Mouse (Mus musculus): ENCODE results near the gene Efcc1.

Gene Efcc1

GRCm38 (mm10) chr6:87779174-87780165, 48.8 kb downstream of the Efcc1 start:
- DNase-seq (ENCODE audit: low spot score) = peak; percentile 45

GRCm38 (mm10) chr6:87780546-87781301, 50.1 kb downstream of the Efcc1 start:
- no peak for DNase-seq (ENCODE audit: low spot score)

- no peak for DNase-seq (ENCODE audit: low spot score)
Observed at GRCm38 (mm10) chr6:87784033-87784432, 53.4 kb downstream of the Efcc1 start.

- peak; percentile 51 for DNase-seq (ENCODE audit: low spot score)
Observed at GRCm38 (mm10) chr6:87786621-87787020, 56.0 kb downstream of the Efcc1 start.

- peak; percentile 42 for DNase-seq (ENCODE audit: low spot score)
Observed at GRCm38 (mm10) chr6:87787108-87787890, 56.6 kb downstream of the Efcc1 start.

- DNase-seq (ENCODE audit: low spot score) = peak; percentile 30
Observed at GRCm38 (mm10) chr6:87788266-87788895, 57.7 kb downstream of the Efcc1 start.

DNA sequence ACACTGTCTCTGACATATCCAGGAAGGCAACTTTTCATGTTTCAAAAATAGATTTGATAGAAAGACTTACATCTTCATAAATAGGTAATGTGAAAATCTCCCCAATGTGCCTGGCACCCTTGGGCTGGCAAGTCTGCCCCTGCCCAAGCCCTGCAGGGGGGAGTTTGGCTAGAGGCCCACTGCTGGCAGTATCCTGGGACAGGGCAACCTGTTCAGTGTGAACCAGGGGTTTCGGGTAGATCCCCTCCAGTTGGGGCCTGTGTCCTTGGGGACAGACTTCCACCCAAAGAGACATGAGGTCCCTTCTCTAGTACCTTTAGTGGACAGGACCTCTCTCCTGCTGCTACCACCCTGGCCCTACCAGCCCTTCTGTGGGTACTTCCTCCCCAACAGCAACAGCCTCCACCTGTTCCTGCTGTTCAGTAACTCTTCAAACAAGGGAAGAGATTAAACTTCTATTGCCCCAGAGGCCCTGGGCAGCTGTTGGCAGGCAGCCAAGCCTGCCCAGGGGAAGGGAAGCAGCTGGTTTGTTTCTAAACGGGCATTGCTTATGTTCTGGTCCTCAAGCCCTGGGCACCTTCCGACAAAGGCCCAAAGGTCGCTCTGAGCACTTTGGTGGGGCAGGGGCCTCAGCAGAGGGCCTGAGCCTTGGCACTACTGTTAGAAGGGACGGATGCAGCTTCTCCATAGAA, 58.4 kb downstream of the Efcc1 start:
- DNase-seq (ENCODE audit: low spot score) = peak; percentile 53

DNA sequence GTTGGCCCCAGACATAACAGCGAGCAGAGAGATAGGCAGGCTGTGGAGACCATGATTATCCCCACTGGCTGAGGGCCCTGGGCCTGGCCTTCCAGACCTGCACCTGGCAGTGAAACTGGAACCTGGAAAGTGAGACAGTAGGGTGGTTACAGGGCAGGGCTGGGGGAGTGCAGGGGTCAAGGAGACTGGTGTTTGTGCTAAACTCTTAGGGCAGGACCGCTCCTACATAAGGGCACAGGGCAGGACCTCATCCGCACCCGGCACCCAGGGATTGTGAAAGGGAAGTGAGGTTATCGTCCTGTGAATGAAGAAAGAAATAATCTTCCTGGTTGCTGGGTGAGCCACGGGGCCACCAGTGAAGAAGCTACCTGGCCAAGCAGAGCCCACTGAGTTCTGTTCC, 59.1 kb downstream of the Efcc1 start:
- DNase-seq (ENCODE audit: low spot score) = peak; percentile 36

DNA sequence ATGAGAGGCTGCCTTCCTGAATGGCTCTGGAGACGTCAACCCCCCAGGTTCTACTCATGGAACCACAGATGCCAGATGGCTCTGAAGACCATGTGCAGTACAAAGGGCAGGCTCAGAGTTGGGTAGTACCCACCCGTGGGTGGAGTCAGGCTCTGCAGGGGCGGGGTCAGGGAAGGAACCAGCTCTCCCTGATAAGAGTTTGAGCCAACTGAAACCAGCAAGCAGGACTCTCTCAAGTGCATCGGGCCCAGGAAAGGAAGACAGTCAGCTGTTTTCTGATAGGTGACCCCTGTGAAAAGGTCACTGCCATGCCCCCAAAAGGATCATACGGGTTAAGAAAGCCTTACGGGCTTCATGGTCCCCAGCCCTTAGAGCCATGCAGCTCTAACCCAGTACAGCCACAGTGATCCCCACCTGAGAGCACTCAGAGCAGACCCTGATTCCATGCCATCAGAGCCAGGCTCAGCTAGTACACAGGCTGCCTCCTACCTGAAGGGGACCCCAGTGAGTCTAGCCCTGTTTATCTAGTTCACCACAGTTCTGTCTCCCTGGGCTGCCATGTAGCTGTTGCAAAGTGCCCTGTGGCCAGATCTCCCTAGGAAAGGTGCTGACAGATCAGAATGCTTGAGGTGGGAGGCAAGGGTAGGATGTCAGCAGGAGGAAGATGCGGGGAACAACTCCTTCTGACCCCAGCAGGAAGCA, 60.3 kb downstream of the Efcc1 start:
- peak; percentile 55 for DNase-seq (ENCODE audit: low spot score)

GRCm38 (mm10) chr6:87791826-87792225, 61.2 kb downstream of the Efcc1 start:
- DNase-seq (ENCODE audit: low spot score) = no peak

DNA sequence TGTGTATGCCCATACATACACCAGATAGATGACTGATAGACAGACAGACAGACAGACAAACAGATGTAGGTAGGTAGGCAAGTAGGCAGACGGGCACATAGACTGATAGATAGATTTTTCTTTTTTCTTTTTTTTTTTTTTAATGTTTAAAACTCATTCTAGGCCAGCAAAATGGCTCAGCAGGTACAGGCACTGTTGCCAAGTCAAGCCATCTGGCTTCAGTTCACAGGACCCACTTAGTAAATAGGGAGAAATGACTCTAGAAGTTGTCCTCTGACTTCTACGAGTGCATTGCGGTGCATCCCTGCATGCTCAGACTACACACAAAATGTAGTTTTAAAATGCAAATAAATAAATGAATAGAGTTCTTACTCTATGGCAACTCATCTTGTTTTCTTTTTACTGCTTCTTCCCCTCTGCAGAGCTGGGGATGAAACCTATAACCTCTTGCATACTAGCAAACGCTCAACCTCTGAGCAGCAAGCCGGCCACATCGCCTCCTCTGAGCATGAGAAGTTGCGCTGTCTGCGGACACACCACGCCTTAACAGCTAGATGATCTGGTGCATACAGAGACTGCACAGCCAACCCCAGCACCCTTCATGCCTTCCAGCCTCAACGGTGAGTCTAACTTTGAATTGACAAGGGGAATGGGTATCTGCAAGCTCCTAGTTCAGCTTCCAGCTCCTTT, 63.3 kb downstream of the Efcc1 start:
- DNase-seq (ENCODE audit: low spot score) = no peak

DNA sequence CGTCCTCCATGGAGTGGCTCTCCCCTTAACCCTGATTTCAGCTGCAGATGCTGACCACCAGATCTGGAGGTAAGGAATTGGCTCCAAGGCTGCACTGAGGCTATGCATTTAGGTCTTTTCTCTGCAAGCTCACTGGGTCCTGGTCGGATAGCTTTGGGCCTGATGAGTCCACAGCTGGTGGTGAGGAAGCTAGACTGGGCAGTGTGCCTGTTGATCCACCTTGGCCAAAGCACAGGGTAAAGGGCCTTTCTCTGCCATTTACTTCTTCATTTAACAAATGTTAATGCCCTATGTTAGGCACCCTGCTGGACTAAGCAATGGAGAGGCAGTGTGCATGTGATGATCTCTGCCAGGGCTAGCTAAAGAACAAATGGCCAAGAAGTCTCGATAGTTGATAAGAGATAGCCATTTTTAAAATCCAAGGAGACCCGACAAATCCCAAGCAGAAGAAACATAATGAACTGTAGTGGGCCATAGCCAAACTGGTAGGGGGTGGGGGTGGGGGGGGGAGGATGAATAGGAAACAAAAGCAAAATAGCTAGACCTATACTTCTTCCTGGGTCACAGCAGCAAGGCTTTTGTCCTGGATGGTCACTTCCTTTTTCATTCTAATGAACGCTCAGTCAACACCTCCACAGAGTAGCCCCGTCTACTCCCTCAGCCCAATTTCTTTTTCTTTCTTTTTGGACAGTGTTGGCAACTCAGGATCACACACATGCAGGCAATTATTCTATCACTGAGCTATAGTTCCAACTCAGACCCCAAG, 64.9 kb downstream of the Efcc1 start:
- DNase-seq (ENCODE audit: low spot score) = no peak

GRCm38 (mm10) chr6:87796251-87796880, 65.7 kb downstream of the Efcc1 start:
- DNase-seq (ENCODE audit: low spot score) = no peak

- no peak for DNase-seq (ENCODE audit: low spot score)
Observed at GRCm38 (mm10) chr6:87797321-87797720, 66.7 kb downstream of the Efcc1 start.

- DNase-seq (ENCODE audit: low spot score) = no peak
Observed at GRCm38 (mm10) chr6:87799576-87799975, 68.9 kb downstream of the Efcc1 start.

DNA sequence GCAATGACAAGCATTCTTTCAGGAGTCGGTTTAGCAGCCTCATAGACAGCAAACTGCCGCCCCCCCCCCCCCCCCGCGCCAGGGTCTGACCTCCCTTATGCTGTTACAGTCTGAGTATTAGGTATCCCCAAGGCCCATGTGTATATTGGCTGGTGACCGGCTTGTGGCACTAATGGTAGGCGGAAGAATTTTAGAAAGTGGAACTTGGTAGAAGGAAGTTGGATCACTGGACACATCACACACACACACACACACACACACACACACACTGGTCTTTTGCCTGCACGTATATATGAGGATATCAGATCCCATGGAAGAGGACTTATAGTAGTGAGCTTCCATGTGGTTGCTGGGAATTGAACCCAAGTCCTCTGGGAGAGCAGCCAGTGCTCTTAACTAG, 71.8 kb downstream of the Efcc1 start:
- no peak for DNase-seq (ENCODE audit: low spot score)

GRCm38 (mm10) chr6:87804036-87804435, 73.4 kb downstream of the Efcc1 start:
- no peak for DNase-seq (ENCODE audit: low spot score)

DNA sequence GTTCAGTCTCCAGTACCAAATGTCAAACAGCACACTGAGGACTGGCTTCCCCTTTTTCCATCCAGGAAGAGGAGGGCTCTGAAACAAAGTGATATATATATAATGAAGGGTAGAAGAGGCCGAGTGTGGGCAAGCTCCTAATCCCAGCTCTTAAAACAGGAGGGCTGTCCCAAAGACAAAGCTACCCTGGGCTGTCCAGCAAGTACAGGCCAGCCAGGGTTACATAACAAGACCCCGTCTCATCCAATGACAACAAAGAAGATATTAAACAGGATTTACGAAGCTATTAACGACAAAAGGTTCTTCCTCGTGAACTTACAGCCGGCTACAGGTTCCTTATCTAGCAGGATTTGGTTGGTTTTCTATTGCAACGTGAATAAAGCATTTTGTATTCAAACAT, 74.2 kb downstream of the Efcc1 start:
- DNase-seq (ENCODE audit: low spot score) = no peak

DNA sequence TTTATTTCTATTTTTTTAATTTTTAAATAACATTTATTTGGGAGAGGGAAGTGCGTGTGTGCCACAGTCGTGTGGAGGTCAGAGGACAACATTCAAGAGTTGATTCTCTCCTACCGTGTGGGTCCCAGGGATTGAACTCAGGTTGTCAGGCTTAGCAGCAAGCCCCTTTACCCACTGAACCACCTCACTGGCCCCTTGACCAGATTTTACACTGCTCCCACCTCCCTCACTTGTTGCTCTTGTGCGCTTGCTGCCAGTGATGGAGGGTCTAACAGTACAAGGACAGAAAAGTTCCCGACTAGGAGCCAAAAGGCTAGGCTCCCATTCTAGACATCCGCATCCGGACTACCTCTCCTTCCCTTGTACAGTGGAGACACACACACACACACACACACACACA, 74.8 kb downstream of the Efcc1 start:
- DNase-seq (ENCODE audit: low spot score) = no peak

Data from testis, postnatal 10 days (tissue).